Mouse (Mus musculus): Measurements from ENCODE around the gene Ddx23. TPM values are rescaled to one million over a fixed set of nuclear protein-coding genes. Genes with fewer than 3 reads are reported as not detected.

Gene Ddx23
- total RNA-seq, 1 experiment from 2014 or later: 108 TPM

DNA sequence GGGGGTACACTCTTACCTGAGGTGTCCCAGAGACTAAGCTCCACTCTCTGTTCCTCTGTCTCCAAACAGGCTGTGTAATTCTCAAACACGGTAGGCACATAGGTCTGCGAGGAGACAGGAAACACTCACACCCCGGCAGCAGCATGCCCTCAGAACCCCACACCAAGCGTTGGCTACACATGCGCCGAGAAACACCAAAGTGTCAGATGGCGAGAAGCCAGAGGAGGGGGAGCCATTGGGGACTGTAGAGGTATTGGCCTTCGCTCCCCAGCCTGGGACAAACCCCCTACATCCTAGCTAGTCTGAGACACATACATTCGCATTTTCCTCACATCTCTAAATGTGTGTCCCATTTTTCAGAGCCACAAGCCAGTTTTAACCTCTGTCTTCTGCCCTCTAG lies 13.8 kb upstream of the Ddx23 start:
- ATAC-seq (replicated peaks; ENCODE audit: insufficient number of reproducible peaks, low FRiP score, low TSS enrichment, poor library complexity, severe bottlenecking): no peak

DNA sequence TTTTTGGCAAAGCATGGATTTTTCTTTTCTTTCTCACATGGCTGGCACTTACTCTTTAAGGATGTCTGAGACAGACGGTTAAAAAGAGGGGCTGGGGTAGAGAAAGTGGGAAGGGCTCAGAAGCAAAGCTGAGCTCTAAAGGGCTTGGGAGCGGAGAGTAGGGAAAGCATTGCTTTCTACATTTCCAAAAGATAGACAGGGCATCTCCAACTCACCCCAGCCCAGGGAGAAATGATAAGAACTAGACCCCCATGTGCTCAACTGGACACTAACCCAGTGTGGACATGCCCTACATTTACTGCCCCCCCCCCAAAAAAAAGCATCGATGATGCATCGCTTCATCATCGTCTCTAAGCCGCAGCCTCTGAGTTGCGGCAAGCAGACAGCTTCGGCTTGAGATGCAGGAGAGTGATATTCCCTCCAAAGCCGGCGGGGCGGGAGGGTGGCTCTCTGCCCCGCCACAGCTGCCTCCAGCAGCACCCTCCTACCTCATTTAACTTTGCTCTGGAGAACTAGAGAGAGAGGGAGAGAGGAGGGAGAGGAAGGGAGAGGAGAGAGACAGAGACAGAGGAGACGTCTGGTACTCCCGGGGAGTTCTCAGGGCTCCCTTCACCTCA lies 13.0 kb upstream of the Ddx23 start:
- ATAC-seq (replicated peaks; ENCODE audit: insufficient number of reproducible peaks, low FRiP score, low TSS enrichment, poor library complexity, severe bottlenecking): no peak

DNA sequence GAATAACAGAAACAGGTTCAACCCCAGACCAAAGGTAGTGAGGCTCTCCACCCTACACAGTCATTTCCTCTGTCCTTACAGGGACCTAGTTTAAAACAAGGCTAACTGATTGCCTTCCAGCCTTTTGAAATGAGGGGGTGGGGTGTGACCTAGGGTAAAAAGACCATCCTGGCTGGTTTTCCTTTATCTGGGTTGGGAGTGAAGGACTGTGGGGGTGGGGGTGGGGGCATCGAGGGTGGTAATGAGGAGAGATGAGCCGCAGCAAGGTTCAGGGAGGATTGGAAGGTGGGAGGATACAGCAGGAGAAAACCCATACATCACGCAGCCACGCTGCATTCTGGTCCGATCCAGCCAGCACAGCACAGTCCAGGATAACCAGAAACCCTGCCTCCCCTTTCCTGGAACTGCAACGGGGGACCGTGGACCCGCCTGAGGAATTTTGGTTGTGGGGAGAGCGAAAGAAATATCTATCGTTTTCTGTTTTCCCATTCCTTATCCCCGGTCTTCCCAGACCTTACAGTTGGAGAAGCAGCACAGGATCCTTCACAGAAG lies 12.4 kb upstream of the Ddx23 start:
- no peak for ATAC-seq (replicated peaks; ENCODE audit: insufficient number of reproducible peaks, low FRiP score, low TSS enrichment, poor library complexity, severe bottlenecking)

DNA sequence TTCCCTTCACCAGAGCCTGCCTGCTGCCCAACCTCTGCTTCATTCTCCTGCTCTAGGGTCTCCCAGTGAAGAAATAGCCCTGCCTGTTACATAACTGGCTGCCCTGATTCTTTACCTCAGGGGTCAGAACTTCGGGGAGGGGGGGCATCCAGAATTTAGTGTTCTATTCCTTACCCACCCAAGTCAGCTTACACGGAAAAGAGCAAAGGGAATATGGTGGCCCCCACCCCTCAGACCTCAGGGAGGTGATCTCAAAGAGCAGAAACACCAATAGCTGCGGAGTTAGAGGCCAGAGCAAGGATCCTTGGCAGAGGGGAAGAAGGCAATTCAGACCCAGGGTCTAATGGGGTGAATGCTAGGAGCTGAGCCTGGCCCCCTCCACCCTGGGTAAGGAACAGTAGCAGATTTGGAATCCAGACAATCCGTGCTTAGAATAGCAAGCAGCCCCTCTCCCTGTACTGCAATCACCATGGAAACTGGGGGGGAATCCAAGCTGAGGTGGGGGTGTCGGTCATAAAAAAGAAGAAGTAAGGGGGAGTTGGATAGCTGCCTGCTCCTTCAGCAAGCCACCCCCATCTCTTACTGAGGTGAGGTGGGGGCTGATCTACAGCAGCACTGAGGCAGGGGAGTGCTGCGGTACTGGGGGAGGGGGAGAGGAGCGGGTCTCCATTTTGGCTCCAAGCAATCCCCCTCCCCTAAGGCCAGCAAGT lies 11.7 kb upstream of the Ddx23 start:
- no peak for ATAC-seq (replicated peaks; ENCODE audit: insufficient number of reproducible peaks, low FRiP score, low TSS enrichment, poor library complexity, severe bottlenecking)

DNA sequence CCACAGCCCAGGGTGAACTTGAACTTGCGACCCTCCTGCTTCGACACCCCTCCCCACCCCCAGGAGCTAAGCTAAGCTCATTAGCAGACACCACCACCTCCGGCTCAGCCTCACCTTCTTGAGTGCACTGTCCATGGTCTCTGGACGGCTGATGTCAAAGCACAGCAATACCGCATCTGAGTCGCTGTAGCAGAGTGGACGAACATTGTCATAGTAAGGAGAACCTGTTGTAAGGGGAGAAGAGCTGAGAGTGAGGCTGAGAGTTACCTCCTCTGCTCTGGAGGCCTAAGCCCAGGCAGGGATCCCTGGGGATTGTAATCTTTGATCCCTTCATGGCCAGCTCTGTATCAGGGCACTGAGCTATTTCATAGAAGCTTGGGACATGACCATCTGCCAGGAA lies 11.0 kb upstream of the Ddx23 start:
- no peak for ATAC-seq (replicated peaks; ENCODE audit: insufficient number of reproducible peaks, low FRiP score, low TSS enrichment, poor library complexity, severe bottlenecking)

DNA sequence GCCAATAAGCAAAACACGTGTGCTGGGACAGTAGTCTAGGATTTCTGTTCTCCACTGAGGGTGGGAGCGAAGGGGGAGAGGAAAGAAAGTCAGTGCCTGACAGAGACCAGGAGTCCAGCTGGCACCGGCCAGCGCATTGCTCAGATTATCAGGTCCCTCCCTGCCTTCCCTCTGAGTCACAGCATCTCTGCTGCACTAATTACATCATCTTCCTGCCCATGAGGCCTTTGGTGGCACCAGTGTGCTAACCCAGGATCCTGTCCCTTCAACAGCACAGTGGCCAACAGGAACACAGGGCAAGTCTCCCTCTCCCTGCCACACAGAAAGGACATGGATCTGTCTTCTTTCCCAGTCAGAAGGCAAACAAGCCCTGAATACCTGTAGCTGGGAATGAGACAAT lies 9.9 kb upstream of the Ddx23 start:
- ATAC-seq (replicated peaks; ENCODE audit: insufficient number of reproducible peaks, low FRiP score, low TSS enrichment, poor library complexity, severe bottlenecking): no peak

DNA sequence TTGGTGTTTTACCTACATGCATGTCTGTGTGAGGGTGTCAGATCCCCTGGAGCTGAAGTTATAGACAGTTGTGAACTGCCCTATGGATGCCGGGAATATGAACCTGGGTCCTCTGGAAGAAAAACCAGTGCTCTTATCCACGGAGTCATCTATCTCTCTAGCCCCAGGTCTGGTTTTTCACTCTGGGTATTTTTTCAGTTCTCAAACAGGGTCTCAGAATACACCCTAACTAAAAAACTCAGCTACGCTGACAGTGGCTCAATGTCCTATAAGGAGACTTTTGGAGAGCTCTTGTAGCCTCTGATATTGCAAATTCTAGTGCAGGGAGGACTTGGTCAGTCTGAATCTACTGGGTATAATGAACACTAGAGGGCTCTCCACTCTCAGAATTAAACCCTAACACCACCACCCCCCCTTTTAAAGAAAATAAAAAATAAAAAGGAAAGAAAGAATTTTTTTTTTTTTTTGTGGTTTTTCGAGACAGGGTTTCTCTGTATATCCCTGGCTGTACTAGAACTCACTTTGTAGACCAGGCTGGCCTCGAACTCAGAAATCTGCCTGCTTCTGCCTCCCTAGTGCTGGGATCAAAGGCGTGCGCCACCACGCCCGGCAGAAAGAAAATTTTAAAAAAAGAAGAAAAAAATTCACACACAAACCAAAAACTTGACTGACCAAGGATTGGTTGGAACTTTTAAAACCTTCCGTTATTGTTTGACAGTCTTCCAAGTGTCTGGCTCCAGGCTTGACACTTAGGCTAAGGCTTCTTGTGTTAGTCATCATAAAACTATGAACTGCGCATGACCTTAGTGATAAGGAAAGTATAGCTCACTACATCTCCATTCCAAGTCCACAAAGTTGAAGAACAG lies 1.6 kb upstream of the Ddx23 start:
- no peak for ATAC-seq (replicated peaks; ENCODE audit: insufficient number of reproducible peaks, low FRiP score, low TSS enrichment, poor library complexity, severe bottlenecking)

DNA sequence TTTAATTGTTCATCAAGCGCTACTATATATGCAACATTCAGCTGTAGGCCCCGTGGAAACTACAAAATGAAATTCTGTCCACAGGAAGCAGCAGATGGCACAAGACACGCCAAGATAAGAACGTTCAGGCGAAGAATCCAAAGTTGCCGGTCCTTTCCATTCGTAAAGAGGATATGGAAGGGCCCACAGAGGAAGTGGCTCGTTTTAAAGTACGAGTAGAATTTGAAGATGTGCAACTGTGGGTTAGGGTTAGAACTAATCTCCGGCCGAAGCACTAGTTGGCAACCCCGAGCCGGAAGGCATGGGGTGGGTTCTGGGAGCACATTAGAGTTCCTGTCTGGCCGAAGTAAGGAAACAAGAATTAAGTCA lies 512 bp downstream of the Ddx23 start:
- ATAC-seq (replicated peaks; ENCODE audit: insufficient number of reproducible peaks, low FRiP score, low TSS enrichment, poor library complexity, severe bottlenecking): peak; percentile 60

DNA sequence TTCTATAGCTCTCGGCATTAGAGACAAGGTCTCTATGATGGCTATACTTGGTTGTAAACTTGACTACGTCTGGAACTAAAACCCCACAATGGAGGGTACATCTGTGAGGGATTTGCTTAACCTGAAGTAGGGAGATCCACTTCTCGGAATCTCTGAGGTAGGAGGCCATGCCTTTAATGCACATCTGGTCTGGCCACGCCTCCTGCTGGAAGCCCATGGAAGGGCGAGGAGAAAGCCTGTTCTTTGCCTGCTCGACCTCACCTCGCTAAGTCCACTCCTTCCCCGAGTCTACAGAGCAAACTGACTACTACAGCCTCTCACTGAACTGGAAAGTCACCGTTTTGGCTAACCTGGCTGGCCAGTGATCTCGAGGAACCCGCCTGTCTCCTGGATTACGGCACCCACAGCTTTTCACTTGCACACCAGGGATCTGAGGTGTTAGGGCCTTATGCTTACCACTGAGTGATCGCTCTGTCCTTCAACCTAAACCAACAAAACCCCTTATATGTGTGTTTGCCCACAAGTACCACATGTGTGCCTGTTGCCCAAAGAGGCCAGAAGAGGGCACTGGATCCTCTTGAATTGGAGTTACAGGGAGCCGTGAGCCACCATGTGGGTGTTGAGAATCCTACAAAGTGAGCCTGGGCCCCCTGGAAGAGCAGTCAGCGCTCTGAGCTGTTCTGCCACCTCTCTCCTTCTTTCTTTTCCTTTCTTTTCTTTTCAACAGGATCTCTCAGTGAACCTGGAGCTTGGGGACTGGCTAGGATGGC lies 5.5 kb downstream of the Ddx23 start:
- ATAC-seq (replicated peaks; ENCODE audit: insufficient number of reproducible peaks, low FRiP score, low TSS enrichment, poor library complexity, severe bottlenecking): no peak

DNA sequence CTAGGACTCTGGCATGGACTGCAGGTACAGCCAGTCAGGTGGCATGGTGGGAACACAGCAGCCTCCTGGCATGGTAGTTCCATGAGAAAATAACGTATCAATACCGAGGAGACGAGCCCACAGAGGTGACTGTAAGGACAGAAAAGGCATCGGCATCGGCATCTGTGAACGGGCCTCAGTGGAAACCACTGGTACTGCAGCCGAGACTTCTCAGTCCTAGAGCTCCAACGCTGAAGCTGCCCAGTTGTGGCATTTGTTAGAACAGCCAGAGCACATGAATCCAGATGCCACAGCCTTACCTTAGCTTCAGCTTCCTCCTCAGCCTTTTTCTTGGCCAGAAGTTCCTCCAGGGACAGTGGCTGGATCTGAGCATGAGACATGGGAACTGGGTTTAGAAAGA lies 10.5 kb downstream of the Ddx23 start:
- no peak for ATAC-seq (replicated peaks; ENCODE audit: insufficient number of reproducible peaks, low FRiP score, low TSS enrichment, poor library complexity, severe bottlenecking)

DNA sequence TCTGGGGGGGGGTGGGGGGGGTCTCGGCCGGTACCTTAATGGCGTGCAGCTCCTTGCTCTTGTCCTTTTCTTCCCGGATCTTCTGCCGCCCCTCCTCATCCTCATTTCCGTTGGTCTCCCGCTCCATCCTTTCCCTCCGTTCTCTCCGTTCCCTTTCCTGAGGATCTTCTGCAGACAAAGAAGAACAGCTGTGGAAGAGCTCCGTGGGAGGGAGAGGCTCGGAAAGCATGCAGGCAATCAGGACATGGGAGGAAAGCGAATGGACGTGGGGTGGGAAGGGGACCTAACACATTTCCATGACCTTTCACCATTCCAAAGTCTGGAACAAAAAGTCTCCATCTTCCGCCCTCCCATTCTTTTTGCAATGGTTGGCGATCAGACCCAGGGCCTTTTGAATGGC lies 11.3 kb downstream of the Ddx23 start:
- ATAC-seq (replicated peaks; ENCODE audit: insufficient number of reproducible peaks, low FRiP score, low TSS enrichment, poor library complexity, severe bottlenecking): no peak

DNA sequence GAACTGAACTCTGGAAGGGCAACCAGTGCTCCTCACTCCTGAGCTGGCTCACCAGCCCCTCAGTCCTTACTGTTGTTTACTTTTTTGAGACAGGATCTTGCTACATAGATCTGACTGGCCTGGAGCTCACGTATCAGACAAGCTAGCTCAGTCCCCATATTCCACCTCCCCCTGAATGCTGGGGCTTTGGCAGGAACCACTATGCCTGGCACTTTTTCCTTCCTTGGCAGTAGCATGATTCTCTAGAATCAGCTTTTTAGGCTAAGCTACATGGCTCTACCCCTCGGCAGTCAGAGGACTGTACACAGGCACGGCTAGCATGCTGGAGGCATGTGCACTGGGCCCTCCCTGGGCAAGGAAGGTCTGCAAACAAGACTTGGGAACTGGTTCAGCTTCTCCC lies 14.6 kb downstream of the Ddx23 start:
- no peak for ATAC-seq (replicated peaks; ENCODE audit: insufficient number of reproducible peaks, low FRiP score, low TSS enrichment, poor library complexity, severe bottlenecking)

DNA sequence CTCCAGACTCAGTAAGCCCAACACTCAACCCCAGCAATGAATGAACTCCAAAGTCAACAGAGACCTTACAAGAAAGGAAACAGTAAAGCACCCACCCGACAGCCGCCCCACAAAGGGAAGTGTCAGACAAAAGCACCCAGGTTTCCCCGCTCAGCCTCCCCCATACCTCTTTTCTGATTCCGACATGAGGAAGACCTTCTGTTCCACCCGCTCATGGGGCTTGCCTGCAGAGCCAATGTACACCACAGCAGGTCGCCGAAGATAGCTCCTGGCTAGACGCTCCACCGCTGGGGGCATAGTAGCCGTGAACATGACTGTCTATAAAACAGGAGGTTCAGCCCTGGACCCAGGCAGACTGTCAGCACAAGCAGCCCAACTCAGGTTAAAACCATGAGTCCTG lies 15.4 kb downstream of the Ddx23 start:
- ATAC-seq (replicated peaks; ENCODE audit: insufficient number of reproducible peaks, low FRiP score, low TSS enrichment, poor library complexity, severe bottlenecking): no peak

DNA sequence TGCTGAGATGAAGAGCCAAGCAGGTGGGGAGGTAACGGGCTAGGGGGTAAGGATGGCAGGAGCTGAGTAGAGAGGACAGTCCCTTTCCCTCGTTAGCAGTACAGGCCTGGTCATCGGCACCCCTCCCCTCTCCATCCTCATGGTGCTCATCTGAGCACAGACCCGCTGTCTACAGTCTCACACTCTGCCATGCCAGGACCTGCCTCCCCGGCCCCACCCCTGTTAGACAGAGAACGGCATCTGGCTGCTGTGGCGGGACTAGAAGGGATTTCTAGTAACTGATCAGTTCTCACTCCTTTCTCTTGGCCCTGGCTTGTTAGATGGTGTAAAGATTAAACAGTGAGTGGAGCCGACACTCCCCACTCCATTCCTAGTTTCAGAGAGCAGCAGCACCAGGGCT lies 16.0 kb downstream of the Ddx23 start:
- no peak for ATAC-seq (replicated peaks; ENCODE audit: insufficient number of reproducible peaks, low FRiP score, low TSS enrichment, poor library complexity, severe bottlenecking)

DNA sequence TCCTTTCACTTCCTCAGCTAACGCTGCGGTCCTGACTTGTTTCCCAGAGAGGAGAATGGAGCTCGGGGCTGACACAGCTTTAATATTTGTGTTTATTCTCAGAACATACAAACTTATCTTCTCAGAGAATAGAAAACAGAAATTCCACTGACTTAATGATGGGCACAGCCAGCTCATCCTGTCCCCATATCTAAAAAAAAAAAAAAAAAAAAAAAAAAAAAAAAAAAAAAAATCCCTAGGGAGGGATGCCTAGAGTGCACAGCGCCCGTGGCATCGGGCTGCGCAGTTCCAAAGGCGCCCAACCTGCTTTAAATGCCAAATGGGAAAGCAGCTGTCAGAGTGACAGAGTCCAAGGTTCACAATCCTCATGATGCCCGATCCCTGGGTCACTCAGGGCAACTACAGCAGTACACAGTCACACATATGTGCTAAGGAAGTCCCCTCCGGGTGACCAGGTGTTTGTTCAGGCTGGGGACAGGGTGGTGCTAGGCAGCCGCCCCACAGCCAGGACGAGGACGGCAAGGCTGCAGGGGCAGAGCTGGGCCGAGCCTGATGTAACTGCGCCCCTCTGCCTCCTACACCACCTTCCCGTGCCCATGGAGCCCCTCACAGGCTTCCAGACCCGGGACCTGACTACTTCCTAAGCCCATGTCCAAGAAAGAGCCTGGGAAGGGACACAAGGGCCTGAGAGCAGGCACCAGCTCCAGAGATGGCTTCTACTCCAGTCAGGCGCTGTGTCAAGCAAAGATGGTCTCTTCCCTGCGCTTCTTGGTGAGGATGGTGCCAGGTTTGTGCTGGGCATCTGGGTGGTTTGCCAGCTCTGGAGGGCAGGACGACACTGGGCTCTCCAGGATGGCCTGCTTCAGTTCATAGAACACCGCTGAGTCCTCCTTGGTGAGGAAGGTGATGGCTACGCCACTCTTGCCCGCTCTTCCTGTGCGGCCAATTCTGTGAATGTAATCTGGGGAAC lies 17.4 kb downstream of the Ddx23 start:
- ATAC-seq (replicated peaks; ENCODE audit: insufficient number of reproducible peaks, low FRiP score, low TSS enrichment, poor library complexity, severe bottlenecking): no peak

DNA sequence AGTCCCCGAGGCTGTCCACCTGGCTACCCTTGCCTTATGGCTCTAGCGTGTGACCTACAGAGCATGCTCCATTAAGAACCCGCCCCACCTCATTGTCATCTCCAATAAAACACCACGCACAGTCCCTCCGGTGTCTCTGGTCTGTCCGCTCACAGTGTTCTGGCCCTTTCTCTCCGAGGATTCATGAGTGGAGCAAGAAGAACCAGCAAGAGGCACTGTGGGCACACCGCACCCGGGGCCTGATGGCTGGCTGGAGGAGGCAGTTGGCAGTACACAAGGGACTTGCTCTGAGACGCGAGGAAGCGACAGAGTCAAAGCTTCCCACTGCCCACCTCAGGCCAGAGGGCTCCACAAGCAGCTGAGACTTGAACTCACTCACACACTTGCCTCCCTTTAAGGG lies 18.3 kb downstream of the Ddx23 start:
- ATAC-seq (replicated peaks; ENCODE audit: insufficient number of reproducible peaks, low FRiP score, low TSS enrichment, poor library complexity, severe bottlenecking): no peak

DNA sequence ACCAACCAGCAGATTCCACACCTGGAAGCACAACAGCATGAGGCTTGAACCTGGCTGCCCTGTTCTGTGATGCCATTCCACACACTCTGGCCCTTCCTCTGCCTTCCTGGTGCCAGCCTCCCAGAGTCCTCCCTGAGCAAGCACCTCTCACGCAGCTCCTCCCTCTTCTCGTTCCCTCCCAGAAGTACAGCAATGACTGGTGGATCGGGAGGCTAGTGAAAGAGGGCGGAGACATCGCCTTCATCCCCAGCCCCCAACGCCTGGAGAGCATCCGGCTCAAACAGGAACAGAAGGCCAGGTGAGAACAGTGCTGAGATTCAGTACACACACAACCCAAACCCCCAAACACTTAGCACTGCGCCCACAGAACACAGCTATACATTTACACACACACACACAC lies 22.5 kb downstream of the Ddx23 start:
- ATAC-seq (replicated peaks; ENCODE audit: insufficient number of reproducible peaks, low FRiP score, low TSS enrichment, poor library complexity, severe bottlenecking): no peak

DNA sequence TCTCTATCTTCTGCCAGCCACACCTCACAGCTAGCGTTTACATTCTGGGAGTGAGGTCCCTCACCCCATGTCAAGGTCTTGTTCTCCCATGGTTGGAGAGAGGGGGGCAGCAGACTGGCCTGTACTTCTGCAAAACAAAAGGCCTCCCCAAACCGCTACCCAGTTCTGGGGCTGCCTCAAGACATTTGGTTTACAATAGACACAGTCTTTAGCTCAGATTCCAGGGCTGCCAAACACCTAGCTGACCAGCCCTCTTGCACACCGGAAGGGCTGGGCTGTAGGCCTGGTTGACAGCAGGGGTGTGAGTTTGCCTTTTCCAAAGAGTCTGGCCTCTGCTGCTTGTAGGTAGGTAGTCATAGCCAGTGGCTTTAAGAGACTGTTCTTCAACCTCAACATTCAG lies 25.5 kb downstream of the Ddx23 start:
- no peak for ATAC-seq (replicated peaks; ENCODE audit: insufficient number of reproducible peaks, low FRiP score, low TSS enrichment, poor library complexity, severe bottlenecking)

Data from monocyte, adult 5-6 weeks (primary cell).